Comparison of ENCODE assay signal across 10 mouse cellular contexts in genomic region chr6:72357164-72358079, GRCm38 (mm10). TPM values are rescaled to one million over a fixed set of nuclear protein-coding genes. Genes with fewer than 3 reads are reported as not detected.
A peak's percentile ranks its signal among the peaks of the same experiment; 100 is the strongest.
DNase-seq lines count a peak whose midpoint lies in the region; ATAC-seq and TF ChIP-seq lines count a peak whose summit lies in the region.
"Had no signal": no experiment of that assay in that cellular context is flagged by ENCODE, and none has a peak within 500 bp of the region (broad histone marks: within the 10 kb centered on the region; RNA-seq: fewer than 3 reads in every experiment).

No protein-coding gene starts in this region.

- H3K9me3 ChIP-seq in heart, embryonic 12.5 days (replicated peaks) = no peaks in the 10 kb centered on the region
- H3K9me3 ChIP-seq in MEL (replicated peaks; ENCODE audit: insufficient read depth, low read length) = no peaks in the 10 kb centered on the region
- H3K9me3 ChIP-seq in liver, embryonic 12.5 days (replicated peaks) = no peaks in the 10 kb centered on the region

- no peak for TF ChIP-seq POLR2A in MEL (IDR thresholded peaks at IDR 0.05; ENCODE audit: control insufficient read depth in 1 of 2, insufficient read depth in 1 of 2, low read depth in 1 of 2, low read length in 2 of 2, poor library complexity in 1 of 2)

- 55% methylated on average over 5 of the region's 5 CpGs for WGBS in heart, embryonic 12.5 days
- 48% methylated on average over 5 of the region's 5 CpGs for WGBS in liver, embryonic 12.5 days (ENCODE audit: insufficient replicate concordance)

- no peak for ATAC-seq in heart, embryonic 12.5 days (ENCODE audit: insufficient number of reproducible peaks, low FRiP score)
- peak; percentile 67 for ATAC-seq in liver, embryonic 12.5 days
- ATAC-seq: midbrain, embryonic 16.5 days had no signal

- peak; percentile 28 to 75; a peak in 2 of 4 replicates for TF ChIP-seq EP300 in MEL (IDR thresholded peaks at IDR 0.05; ENCODE audit: low read depth in 1 of 2, low read length in 2 of 2)

- no peak for DNase-seq in heart, adult 8-10 months (ENCODE audit: low spot score)
- peak; percentile 14 for DNase-seq in 3T3-L1 (ENCODE audit: low read depth, low spot score)
- DNase-seq in MEL (ENCODE audit: low read depth, low spot score) = peak; percentile 72
- no peak for DNase-seq in ovary, postnatal 36 days (ENCODE audit: low spot score)
- no peak for DNase-seq in gastrocnemius, postnatal 4 days (ENCODE audit: low spot score in 2 of 2)
- DNase-seq: gastrocnemius, postnatal 14 days; lung, postnatal 10 days had no signal

- no peak overlapping the region for H3K27ac ChIP-seq in heart, embryonic 12.5 days (ENCODE audit: poor library complexity, severe bottlenecking)
- no peak overlapping the region for H3K27ac ChIP-seq in MEL (ENCODE audit: control insufficient read depth, low read depth, low read length)
- no peak overlapping the region for H3K27ac ChIP-seq in liver, embryonic 12.5 days

- TF ChIP-seq CTCF in MEL (IDR thresholded peaks at IDR 0.05 in 2 of 3, conservative IDR thresholded peaks at IDR 0.05 in 1 of 3; ENCODE audit: control insufficient read depth in 1 of 3, insufficient read depth in 1 of 3, low read depth in 2 of 3, low read length in 3 of 3, poor library complexity in 1 of 3, severe bottlenecking in 1 of 3) = no peak

- peaks cover 62% of the 10 kb centered on the region for H3K4me1 ChIP-seq in heart, embryonic 12.5 days (replicated peaks)
- peaks cover 0 to 18% of the 10 kb centered on the region in 2 experiments; a peak in 2 of 4 replicates for H3K4me1 ChIP-seq in MEL (ENCODE audit: control insufficient read depth in 1 of 2, insufficient read depth in 2 of 2, low read length in 2 of 2)
- H3K4me1 ChIP-seq in liver, embryonic 12.5 days = peaks cover 83% of the 10 kb centered on the region

- H3K9ac ChIP-seq in heart, embryonic 12.5 days = peak overlapping the region; percentile 29; the same call in 1 of the 2 replicates
- no peak overlapping the region for H3K9ac ChIP-seq in MEL (ENCODE audit: control insufficient read depth, low read depth, low read length, poor library complexity, severe bottlenecking)
- H3K9ac ChIP-seq in liver, embryonic 12.5 days = no peak overlapping the region; the same call in 1 of the 2 replicates

- H3K79me2 ChIP-seq in MEL (ENCODE audit: control insufficient read depth, insufficient read depth, low read length, poor library complexity) = peaks cover 8% of the 10 kb centered on the region

- no peak overlapping the region for H3K4me2 ChIP-seq in heart, embryonic 12.5 days
- H3K4me2 ChIP-seq in liver, embryonic 12.5 days = peak overlapping the region; percentile 80

- no peaks in the 10 kb centered on the region for H3K27me3 ChIP-seq in heart, embryonic 12.5 days (replicated peaks)
- H3K27me3 ChIP-seq in MEL (ENCODE audit: control insufficient read depth in 1 of 2, insufficient read depth in 2 of 2, low read length in 2 of 2) = no peaks in the 10 kb centered on the region
- peaks cover 44% of the 10 kb centered on the region for H3K27me3 ChIP-seq in liver, embryonic 12.5 days (replicated peaks)

- peaks cover 32% of the 10 kb centered on the region for H3K36me3 ChIP-seq in heart, embryonic 12.5 days
- peaks cover under 1 to 15% of the 10 kb centered on the region in 2 experiments for H3K36me3 ChIP-seq in MEL (ENCODE audit: control insufficient read depth in 1 of 2, insufficient read depth in 2 of 2, low read length in 2 of 2)
- peaks cover 49% of the 10 kb centered on the region for H3K36me3 ChIP-seq in liver, embryonic 12.5 days

- TF ChIP-seq RAD21 in MEL (IDR thresholded peaks at IDR 0.05; ENCODE audit: low read depth, low read length) = no peak

- H3K4me3 ChIP-seq in heart, embryonic 12.5 days = no peak overlapping the region
- no peak overlapping the region for H3K4me3 ChIP-seq in MEL (ENCODE audit: control insufficient read depth in 1 of 2, insufficient read depth in 1 of 2, low read depth in 2 of 2, low read length in 2 of 2)
- no peak overlapping the region for H3K4me3 ChIP-seq in liver, embryonic 12.5 days

TF ChIP-seq in MEL, 35 proteins besides CTCF, POLR2A, EP300 and RAD21 (continues in another document):
- TF ChIP-seq SIN3A (IDR thresholded peaks at IDR 0.05; ENCODE audit: low read length) (no peak), KAT2A (conservative IDR thresholded peaks at IDR 0.05; ENCODE audit: low read depth, low read length) (no peak), MXI1 (IDR thresholded peaks at IDR 0.05; ENCODE audit: low read depth, low read length) (peak; percentile 26; the same call in 1 of the 2 replicates), MYB (IDR thresholded peaks at IDR 0.05; ENCODE audit: low read depth, low read length) (no peak), POLR2AphosphoS2 (IDR thresholded peaks at IDR 0.05; ENCODE audit: low read length) (no peak; the same call in 1 of the 2 replicates), SMC3 (IDR thresholded peaks at IDR 0.05; ENCODE audit: low read depth, low read length) (no peak), UBTF (IDR thresholded peaks at IDR 0.05; ENCODE audit: borderline replicate concordance, insufficient read depth, low read depth, low read length) (no peak), USF2 (IDR thresholded peaks at IDR 0.05; ENCODE audit: borderline replicate concordance in 1 of 2, insufficient read depth in 1 of 2, low read depth in 1 of 2, low read length in 2 of 2) (no peak), E2F4 (IDR thresholded peaks at IDR 0.05; ENCODE audit: borderline replicate concordance, low read depth, low read length) (no peak), NELFE (IDR thresholded peaks at IDR 0.05; ENCODE audit: low read depth, low read length) (no peak), GABPA (IDR thresholded peaks at IDR 0.05; ENCODE audit: low read depth, low read length) (no peak), ZNF384 (IDR thresholded peaks at IDR 0.05; ENCODE audit: low read depth, low read length) (no peak), TAL1 (IDR thresholded peaks at IDR 0.05; ENCODE audit: low read length) (peak; percentile 90), USF1 (IDR thresholded peaks at IDR 0.05; ENCODE audit: low read depth, low read length) (no peak), BHLHE40 (IDR thresholded peaks at IDR 0.05; ENCODE audit: borderline replicate concordance, low read depth, low read length) (peak; percentile 35; the same call in 1 of the 2 replicates), ZC3H11A (IDR thresholded peaks at IDR 0.05; ENCODE audit: low read depth, low read length) (no peak), GATA1 (IDR thresholded peaks at IDR 0.05; ENCODE audit: low read depth, low read length) (peak; percentile 83), MAFK (IDR thresholded peaks at IDR 0.05; ENCODE audit: borderline replicate concordance, low read depth, low read length) (no peak), ETS1 (IDR thresholded peaks at IDR 0.05; ENCODE audit: low read depth, low read length) (peak; percentile 44; the same call in 1 of the 2 replicates), RCOR1 (IDR thresholded peaks at IDR 0.05; ENCODE audit: low read depth, low read length) (peak; percentile 99)

RNA-seq across cellular contexts. Expression of gene Tmem150a, which starts 2.2 kb away (rescaled TPM):
- 13.3 and 13.5 TPM in 2 replicates for polyA plus RNA-seq in heart, embryonic 12.5 days (2016; fragmentation: Nextera tagmentation; extraction: Ambion mirVana)
- total RNA-seq in heart, adult 8-10 months (2022) = 10 to 100 TPM; 20.4 to 24.3 (median 22.2) TPM
- 0.15 and 0.16 TPM in 2 replicates for total RNA-seq in MEL (2012; rRNA removed)
- 1 to 10 TPM in 1 of 2 experiments, not detected in 1; 2.5 TPM for polyA plus RNA-seq in MEL (2012; ENCODE audit: insufficient read depth in 1 of 2, insufficient read length in 2 of 2, low read depth in 1 of 2, low replicate concordance in 2 of 2, missing spikeins in 1 of 2)
- 32.2 and 33.1 TPM in 2 replicates for polyA plus RNA-seq in liver, embryonic 12.5 days (2016; fragmentation: Nextera tagmentation; extraction: Ambion mirVana)
- total RNA-seq in gastrocnemius, postnatal 4 days (2021) = 10 to 100 TPM in 1 of 2 experiments, 1 to 10 TPM in 1; 9.4 to 10.2 TPM

RNA-seq across cellular contexts. Expression of gene Rnf181, which starts 9.3 kb away (rescaled TPM):
- polyA plus RNA-seq in heart, embryonic 12.5 days (2016; fragmentation: Nextera tagmentation; extraction: Ambion mirVana) = 90.0 and 92.9 TPM in 2 replicates
- total RNA-seq in heart, adult 8-10 months (2022) = 10 to 100 TPM; 39.5 to 49.6 (median 41.5) TPM
- 47.2 and 50.7 TPM in 2 replicates for total RNA-seq in MEL (2012; rRNA removed)
- 100 to 1,000 TPM; 107 to 268 TPM for polyA plus RNA-seq in MEL (2012; ENCODE audit: insufficient read depth in 1 of 2, insufficient read length in 2 of 2, low read depth in 1 of 2, low replicate concordance in 2 of 2, missing spikeins in 1 of 2)
- polyA plus RNA-seq in liver, embryonic 12.5 days (2016; fragmentation: Nextera tagmentation; extraction: Ambion mirVana) = 80.0 and 83.0 TPM in 2 replicates
- total RNA-seq in gastrocnemius, postnatal 4 days (2021) = 10 to 100 TPM; 36.8 to 41.5 TPM

RNA-seq across cellular contexts. Expression of gene 0610030E20Rik, which starts 10.3 kb away (rescaled TPM):
- 17.2 and 19.9 TPM in 2 replicates for polyA plus RNA-seq in heart, embryonic 12.5 days (2016; fragmentation: Nextera tagmentation; extraction: Ambion mirVana)
- 10 to 100 TPM in 1 of 4 experiments, 1 to 10 TPM in 3; 7.6 to 10.4 (median 8.0) TPM for total RNA-seq in heart, adult 8-10 months (2022)
- 13.8 and 14.2 TPM in 2 replicates for total RNA-seq in MEL (2012; rRNA removed)
- 10 to 100 TPM in 1 of 2 experiments, not detected in 1; 28.5 TPM for polyA plus RNA-seq in MEL (2012; ENCODE audit: insufficient read depth in 1 of 2, insufficient read length in 2 of 2, low read depth in 1 of 2, low replicate concordance in 2 of 2, missing spikeins in 1 of 2)
- 17.5 and 17.8 TPM in 2 replicates for polyA plus RNA-seq in liver, embryonic 12.5 days (2016; fragmentation: Nextera tagmentation; extraction: Ambion mirVana)
- total RNA-seq in gastrocnemius, postnatal 4 days (2021) = 10 to 100 TPM; 16.1 to 18.3 TPM

RNA-seq across cellular contexts. Expression of gene Usp39, which starts 12.4 kb away (rescaled TPM):
- polyA plus RNA-seq in heart, embryonic 12.5 days (2016; fragmentation: Nextera tagmentation; extraction: Ambion mirVana) = 36.0 and 39.7 TPM in 2 replicates
- total RNA-seq in heart, adult 8-10 months (2022) = 10 to 100 TPM; 14.4 to 20.0 (median 15.2) TPM
- total RNA-seq in MEL (2012; rRNA removed) = 106 and 113 TPM in 2 replicates
- polyA plus RNA-seq in MEL (2012; ENCODE audit: insufficient read depth in 1 of 2, insufficient read length in 2 of 2, low read depth in 1 of 2, low replicate concordance in 2 of 2, missing spikeins in 1 of 2) = 100 to 1,000 TPM in 1 of 2 experiments, not detected in 1; 103 TPM
- polyA plus RNA-seq in liver, embryonic 12.5 days (2016; fragmentation: Nextera tagmentation; extraction: Ambion mirVana) = 68.0 and 72.6 TPM in 2 replicates
- total RNA-seq in gastrocnemius, postnatal 4 days (2021) = 10 to 100 TPM; 19.3 to 21.0 TPM

RNA-seq across cellular contexts. Expression of gene Vamp5, which starts 22.8 kb away (rescaled TPM):
- 48.3 and 52.1 TPM in 2 replicates for polyA plus RNA-seq in heart, embryonic 12.5 days (2016; fragmentation: Nextera tagmentation; extraction: Ambion mirVana)
- total RNA-seq in heart, adult 8-10 months (2022) = 10 to 100 TPM; 58.0 to 68.1 (median 61.2) TPM
- 490 and 593 TPM in 2 replicates for total RNA-seq in MEL (2012; rRNA removed)
- 100 to 1,000 TPM in 1 of 2 experiments, not detected in 1; 465 TPM for polyA plus RNA-seq in MEL (2012; ENCODE audit: insufficient read depth in 1 of 2, insufficient read length in 2 of 2, low read depth in 1 of 2, low replicate concordance in 2 of 2, missing spikeins in 1 of 2)
- 105 and 109 TPM in 2 replicates for polyA plus RNA-seq in liver, embryonic 12.5 days (2016; fragmentation: Nextera tagmentation; extraction: Ambion mirVana)
- total RNA-seq in gastrocnemius, postnatal 4 days (2021) = 10 to 100 TPM; 17.5 to 21.9 TPM

Comparison
In these comparisons a context has a peak if more than half of its experiments do, and no peak if none do; other contexts are left out.
1. DNase-seq: peak in 3T3-L1 (single experiment) and MEL (single experiment); none in heart, adult 8-10 months (single experiment), ovary, postnatal 36 days (single experiment) and gastrocnemius, postnatal 4 days (0 of 2).